Mouse (Mus musculus): Measurements from ENCODE around the gene Capn12.

Gene Capn12

DNA sequence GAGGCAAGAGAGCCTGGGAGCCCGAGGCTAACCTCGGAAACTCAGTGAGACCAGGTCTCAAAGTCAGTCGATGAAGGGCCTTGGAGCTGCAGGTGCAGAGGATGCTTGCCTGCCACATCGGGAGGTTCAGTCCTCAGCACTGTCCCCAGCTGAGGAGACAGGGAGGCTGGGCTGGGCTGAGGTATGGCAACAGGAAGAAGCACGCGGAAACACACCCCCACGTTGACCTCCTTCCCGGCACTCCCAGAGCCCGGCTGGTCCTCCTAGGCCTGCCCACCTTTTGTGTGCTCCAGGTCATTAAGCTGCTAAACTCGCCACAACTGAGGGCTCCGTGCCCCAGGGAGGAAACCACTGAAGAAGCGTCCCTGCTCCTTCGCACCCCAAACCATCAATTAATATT, at the start of gene Capn12:
Capn12 (plus strand) TSS at position 224 of the 400 bp plus-strand sequence.
- no peak for DNase-seq (ENCODE audit: low spot score)

- no peak for DNase-seq (ENCODE audit: low spot score)
Measured at GRCm38 (mm10) chr7:28832137-28832536, 49.1 kb upstream of the Capn12 start.

GRCm38 (mm10) chr7:28833723-28834347, 47.4 kb upstream of the Capn12 start, which contains the start of gene Lgals4:
TSS of gene Lgals4 (plus strand) at chr7:28833854.
- no peak for DNase-seq (ENCODE audit: low spot score)

- no peak for DNase-seq (ENCODE audit: low spot score)
Measured at GRCm38 (mm10) chr7:28836936-28837335, 44.3 kb upstream of the Capn12 start.

DNA sequence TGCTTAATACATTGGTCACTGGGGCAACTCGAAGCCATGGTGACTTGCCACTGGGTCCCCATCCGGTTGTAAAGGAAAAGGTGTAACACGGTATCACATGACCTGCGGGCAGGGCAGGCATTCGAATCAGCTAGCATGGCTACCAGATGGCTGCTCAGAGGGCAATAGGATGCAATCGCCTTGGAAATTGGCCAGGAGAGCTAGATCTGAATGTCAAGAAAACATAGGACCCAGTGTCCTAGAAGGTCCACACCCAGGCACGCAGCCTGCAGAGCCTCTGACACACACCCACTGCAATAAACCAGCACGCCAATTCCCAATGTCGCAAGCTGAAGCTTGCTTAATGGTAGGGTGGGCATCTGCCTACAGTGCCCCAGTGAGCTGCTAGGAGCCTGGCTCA, 42.9 kb upstream of the Capn12 start:
- no peak for DNase-seq (ENCODE audit: low spot score)

GRCm38 (mm10) chr7:28847273-28847672, 33.9 kb upstream of the Capn12 start:
- DNase-seq (ENCODE audit: low spot score): no peak

- no peak for DNase-seq (ENCODE audit: low spot score)
Measured at GRCm38 (mm10) chr7:28849700-28850236, 31.5 kb upstream of the Capn12 start.

GRCm38 (mm10) chr7:28850642-28851041, 30.6 kb upstream of the Capn12 start:
- no peak for DNase-seq (ENCODE audit: low spot score)

DNA sequence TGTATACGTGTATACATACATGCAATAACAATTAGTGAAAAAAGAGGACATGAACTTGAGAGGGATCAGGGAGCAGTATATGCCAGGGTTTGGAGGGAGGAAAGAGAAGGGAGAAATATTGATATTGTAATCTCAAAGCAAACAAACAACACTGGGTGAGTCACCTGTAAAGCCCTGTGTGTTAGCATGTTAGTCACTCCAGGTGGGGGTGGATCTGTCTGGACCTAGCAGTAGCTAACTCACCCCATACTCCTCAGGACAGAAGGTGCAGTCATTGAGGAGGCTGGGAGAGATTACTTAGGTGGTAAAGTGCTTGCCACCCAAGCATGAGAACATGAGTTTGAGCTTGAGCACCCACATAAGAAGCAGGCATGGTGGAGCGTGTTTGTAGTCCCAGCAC, 21.3 kb upstream of the Capn12 start:
- DNase-seq (ENCODE audit: low spot score): no peak

- DNase-seq (ENCODE audit: low spot score): no peak
Measured at GRCm38 (mm10) chr7:28860898-28861297, 20.3 kb upstream of the Capn12 start.

DNA sequence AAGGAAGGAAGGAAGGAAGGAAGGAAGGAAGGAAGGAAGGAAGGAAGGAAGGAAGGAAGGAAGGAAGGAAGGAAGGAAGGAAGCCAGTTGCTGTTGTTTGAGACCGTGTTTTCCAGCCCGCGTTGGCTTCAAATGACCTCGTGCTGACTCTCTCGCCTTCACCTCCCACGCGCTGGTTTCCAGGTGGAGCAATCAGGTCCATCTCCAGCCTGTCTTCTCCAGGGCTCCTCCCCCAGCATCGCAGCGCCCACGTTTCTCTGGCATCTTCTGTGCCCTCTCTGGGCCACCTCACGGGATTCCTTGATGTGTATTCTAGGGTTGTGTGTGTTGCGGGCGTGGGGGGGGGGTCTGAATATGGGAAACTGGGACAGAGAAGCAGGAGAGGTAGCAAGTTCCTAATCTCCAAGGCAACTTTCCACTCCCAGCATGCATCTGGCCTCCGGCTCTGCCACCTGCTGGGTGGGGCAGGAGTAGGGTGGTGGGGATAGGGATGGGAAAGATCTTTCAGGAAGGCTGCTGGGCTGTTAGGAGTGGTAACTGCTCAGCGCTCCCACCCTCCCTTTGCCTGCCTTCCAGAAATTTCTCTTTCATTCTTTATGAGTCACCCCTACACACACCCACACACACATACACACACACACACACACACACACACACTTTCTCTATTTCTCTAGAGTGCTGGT, 18.3 kb upstream of the Capn12 start:
- no peak for DNase-seq (ENCODE audit: low spot score)

DNA sequence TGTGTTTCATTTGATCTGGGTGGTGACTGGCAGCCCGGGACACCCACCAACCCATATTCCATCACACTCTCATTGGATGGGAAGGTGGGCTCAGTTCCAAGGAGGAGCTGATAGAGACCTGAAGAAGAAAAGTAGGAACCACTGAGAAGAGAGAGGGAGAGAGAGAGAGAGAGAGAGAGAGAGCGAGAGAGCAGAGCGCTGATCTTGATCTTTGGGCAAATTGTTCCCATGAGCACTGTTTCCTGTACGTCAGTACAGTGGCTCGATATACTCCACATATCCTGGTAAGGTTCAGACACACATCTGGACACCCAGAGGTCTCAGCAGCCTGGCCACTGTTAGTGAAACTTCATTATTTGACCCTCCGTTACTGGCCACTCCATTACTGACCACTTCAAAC, 17.7 kb upstream of the Capn12 start, which contains the start of gene Lgals7:
Lgals7 (plus strand) TSS at position 314 of the 400 bp plus-strand sequence.
- no peak for DNase-seq (ENCODE audit: low spot score)

- DNase-seq (ENCODE audit: low spot score): no peak
Measured at GRCm38 (mm10) chr7:28864288-28864750, 16.9 kb upstream of the Capn12 start.

DNA sequence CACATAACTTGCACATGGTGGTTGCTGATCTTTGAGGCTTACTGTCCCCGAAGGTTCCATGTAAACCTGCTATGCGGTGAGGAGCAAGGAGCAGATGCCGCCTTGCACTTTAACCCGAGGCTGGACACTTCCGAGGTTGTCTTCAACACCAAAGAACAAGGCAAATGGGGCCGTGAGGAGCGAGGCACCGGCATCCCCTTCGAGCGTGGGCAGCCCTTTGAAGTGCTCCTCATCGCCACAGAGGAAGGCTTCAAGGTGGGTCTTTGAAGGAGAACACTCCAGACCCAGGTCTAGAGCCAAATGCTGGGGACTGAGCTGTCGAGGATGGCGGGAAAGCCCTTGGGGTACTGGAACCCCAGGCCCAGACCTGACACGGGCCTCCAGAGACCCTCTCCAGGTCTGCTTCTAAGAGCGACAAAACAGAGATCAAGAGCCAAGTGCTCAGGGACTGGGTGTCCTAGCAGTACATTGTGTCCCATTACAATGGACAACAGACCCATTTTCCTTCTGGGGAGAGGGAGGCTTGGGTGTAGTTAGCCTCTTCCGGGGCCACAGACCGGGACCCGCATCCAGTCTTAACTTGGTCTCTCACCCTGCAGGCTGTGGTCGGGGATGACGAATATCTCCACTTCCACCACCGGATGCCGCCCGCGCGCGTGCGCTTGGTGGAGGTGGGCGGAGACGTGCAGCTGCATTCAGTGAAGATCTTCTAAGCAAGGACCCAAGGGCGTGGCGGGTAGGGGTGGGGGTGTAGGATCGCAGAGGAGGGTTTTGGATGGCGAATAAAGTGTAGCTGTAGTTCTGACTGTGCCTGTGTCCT, 15.5 kb upstream of the Capn12 start:
- DNase-seq (ENCODE audit: low spot score): peak; percentile 55

DNA sequence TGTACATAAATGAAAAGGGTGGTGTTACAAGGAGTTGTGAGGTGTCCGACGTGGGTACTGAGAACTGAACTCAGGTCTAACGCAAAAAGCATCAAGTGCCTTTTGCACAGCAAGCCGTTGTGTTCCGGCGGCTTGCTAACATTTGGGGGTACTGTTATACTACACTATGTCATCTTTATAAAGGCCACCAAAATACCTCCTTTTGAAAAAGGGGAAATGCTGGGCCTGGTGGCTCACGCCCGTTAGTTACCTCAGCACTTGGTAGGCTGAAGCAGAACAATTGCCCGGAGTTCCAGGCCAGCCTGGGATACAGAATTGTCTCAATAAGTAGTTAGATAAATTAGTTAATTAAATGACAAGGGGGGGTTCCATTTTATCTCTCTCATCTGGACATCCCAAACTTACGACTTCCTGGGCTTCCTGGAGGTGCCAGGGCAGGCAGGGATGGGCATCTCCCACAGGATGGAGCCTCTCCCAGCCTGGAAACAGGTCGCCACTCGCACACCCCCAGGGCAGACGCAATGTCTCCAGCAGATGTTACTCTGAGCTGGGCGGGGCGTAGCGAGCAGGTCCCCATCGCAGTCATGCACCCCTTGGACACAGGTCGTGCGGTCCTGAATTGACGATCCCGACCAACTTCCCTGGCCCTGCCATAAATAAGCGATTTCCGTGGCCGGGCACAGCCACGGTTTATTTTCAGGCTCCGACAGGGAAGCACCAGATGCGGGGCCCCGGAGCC, 14.3 kb upstream of the Capn12 start:
- DNase-seq (ENCODE audit: low spot score): no peak

- DNase-seq (ENCODE audit: low spot score): peak; percentile 81
Measured at GRCm38 (mm10) chr7:28867508-28868340, 13.5 kb upstream of the Capn12 start.

GRCm38 (mm10) chr7:28870901-28871664, 10.1 kb upstream of the Capn12 start:
- no peak for DNase-seq (ENCODE audit: low spot score)

- no peak for DNase-seq (ENCODE audit: low spot score)
Measured at GRCm38 (mm10) chr7:28874565-28874964, 6.7 kb upstream of the Capn12 start.

DNA sequence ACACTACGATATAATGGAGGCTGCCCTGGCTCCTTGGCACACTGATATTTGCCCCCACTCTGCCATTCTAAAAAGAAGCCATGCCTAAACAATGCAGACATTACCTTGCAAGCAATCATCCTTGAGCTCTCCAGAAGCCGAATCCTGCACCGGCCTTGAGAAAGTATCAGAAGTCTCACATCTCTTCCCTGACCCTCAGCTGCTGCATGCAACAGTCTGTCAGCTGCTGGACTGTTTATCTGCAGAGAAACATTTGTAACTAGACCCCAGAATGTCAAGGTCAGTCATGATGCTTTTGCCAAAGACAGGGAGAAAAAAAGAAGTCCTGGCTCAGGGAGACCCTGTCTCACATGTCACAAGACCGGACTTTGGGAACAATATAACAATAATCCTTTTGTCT, 5.1 kb upstream of the Capn12 start:
- DNase-seq (ENCODE audit: low spot score): no peak

DNA sequence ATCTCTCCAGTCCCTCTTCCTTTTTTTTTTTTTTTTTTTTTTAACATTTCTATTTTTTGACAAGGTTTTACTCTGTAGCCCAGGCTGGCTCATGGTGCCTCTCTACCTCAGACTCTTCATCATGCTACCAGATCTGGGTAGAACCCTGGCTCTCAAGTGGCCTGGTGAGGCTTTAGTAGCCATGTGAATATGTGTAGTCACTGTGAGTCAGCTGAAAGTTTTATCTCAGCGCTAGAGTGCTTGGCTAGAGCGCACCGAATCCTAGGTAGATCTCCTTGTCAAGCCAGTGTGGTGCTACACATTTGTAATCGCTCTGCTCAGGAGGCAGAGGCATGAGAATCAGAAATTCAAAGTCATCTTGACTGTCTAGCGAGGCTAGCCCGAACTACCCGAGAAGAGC, 4.1 kb upstream of the Capn12 start:
- no peak for DNase-seq (ENCODE audit: low spot score)

Measured in retina, embryonic 14.5 days (tissue).